Mouse (Mus musculus) megakaryocyte-erythroid progenitor cell, adult 5-6 weeks (primary cell): ENCODE data around the gene Nomo1. TPM values are rescaled to one million over a fixed set of nuclear protein-coding genes. Genes with fewer than 3 reads are reported as not detected.

ENCODE experiments used
- ATAC-seq: replicated peaks from 2 replicates; pipeline ENCODE4 v1.8.0; 2016; ENCODE audit warnings: mild to moderate bottlenecking, inconsistent platforms; ENCODE audit not compliant: severe bottlenecking, poor library complexity, low FRiP score, low TSS enrichment
- total RNA-seq, 2 experiments: library from RNA; stranded (forward) in 1 of 2; stranded (reverse) in 1 of 2; fragments of 200-1000, 215-1000 nt in 1 of 2; fragments of >200 nt in 1 of 2; fragmentation: Nextera tagmentation in 1 of 2; gene quantifications; 2 replicates each; pipeline ENCODE4 v1.2.3; 2014 to 2017

The Nomo1 gene
- total RNA-seq, 2 experiments from 2014 or later, result 86.4 to 89.3 TPM

GRCm38 (mm10) chr7:46039873-46040272 is 6.4 kb downstream of the Nomo1 start:
- no peak for ATAC-seq

GRCm38 (mm10) chr7:46044106-46044505 is 10.6 kb downstream of the Nomo1 start:
- ATAC-seq, result no peak

GRCm38 (mm10) chr7:46045882-46046281 is 12.4 kb downstream of the Nomo1 start:
- ATAC-seq, result no peak

GRCm38 (mm10) chr7:46047873-46048562 is 14.5 kb downstream of the Nomo1 start:
- ATAC-seq, result no peak

- no peak for ATAC-seq
Measured at GRCm38 (mm10) chr7:46049981-46050380, 16.5 kb downstream of the Nomo1 start.

- ATAC-seq, result peak; percentile 89
Measured at GRCm38 (mm10) chr7:46052161-46052821, 18.8 kb downstream of the Nomo1 start.

GRCm38 (mm10) chr7:46053566-46053965 is 20.1 kb downstream of the Nomo1 start:
- ATAC-seq, result no peak

GRCm38 (mm10) chr7:46058882-46059281 is 25.4 kb downstream of the Nomo1 start:
- ATAC-seq, result peak; percentile 42

GRCm38 (mm10) chr7:46060688-46061087 is 27.2 kb downstream of the Nomo1 start:
- ATAC-seq, result no peak

GRCm38 (mm10) chr7:46061614-46062013 is 28.1 kb downstream of the Nomo1 start:
- ATAC-seq, result no peak

GRCm38 (mm10) chr7:46063296-46063695 is 29.8 kb downstream of the Nomo1 start:
- ATAC-seq, result no peak

- no peak for ATAC-seq
Measured at GRCm38 (mm10) chr7:46068831-46069230, 35.3 kb downstream of the Nomo1 start.

GRCm38 (mm10) chr7:46076844-46077243 is 43.3 kb downstream of the Nomo1 start:
- peak; percentile 61; the same call in 1 of the 2 replicates for ATAC-seq

GRCm38 (mm10) chr7:46077675-46078074 is 44.2 kb downstream of the Nomo1 start:
- ATAC-seq, result no peak

GRCm38 (mm10) chr7:46084024-46084423 is 50.5 kb downstream of the Nomo1 start:
- ATAC-seq, result no peak

GRCm38 (mm10) chr7:46084839-46085513 is 51.5 kb downstream of the Nomo1 start:
- no peak for ATAC-seq

- ATAC-seq, result no peak
Measured at GRCm38 (mm10) chr7:46086378-46086777, 52.9 kb downstream of the Nomo1 start.

GRCm38 (mm10) chr7:46088241-46088640 is 54.7 kb downstream of the Nomo1 start:
- ATAC-seq, result no peak

GRCm38 (mm10) chr7:46092803-46093202 is 59.3 kb downstream of the Nomo1 start:
- ATAC-seq, result no peak

- ATAC-seq, result peak; percentile 77
Measured at GRCm38 (mm10) chr7:46096136-46096535, 62.6 kb downstream of the Nomo1 start.
